Mouse (Mus musculus) thymus, postnatal 10 days (tissue): ENCODE results near the gene Mkln1.
A peak's percentile ranks its signal among the peaks of the same experiment; 100 is the strongest.

Source experiments
- DNase-seq, 2 experiments: peaks; one replicate each; pipeline ENCODE4 v3.0.0; 2021; ENCODE audit warnings: low spot score in 2 of 2

Mkln1 gene

GRCm38 (mm10) chr6:31397775-31398430 is 632 bp upstream of the Mkln1 start:
- DNase-seq = no peak

GRCm38 (mm10) chr6:31399206-31399549 is 643 bp downstream of the Mkln1 start:
- DNase-seq = no peak

GRCm38 (mm10) chr6:31399566-31399965 is 1.0 kb downstream of the Mkln1 start:
- DNase-seq = no peak

GRCm38 (mm10) chr6:31411017-31411416 is 12.5 kb downstream of the Mkln1 start:
- DNase-seq = no peak

- DNase-seq = peak in 1 of 2 experiments; percentile 28
These were observed 14.0 kb downstream of the Mkln1 start for GRCm38 (mm10) chr6:31412487-31412886.

- no peak for DNase-seq
These were observed 15.0 kb downstream of the Mkln1 start for GRCm38 (mm10) chr6:31413556-31413955.

GRCm38 (mm10) chr6:31414303-31414702 is 15.8 kb downstream of the Mkln1 start:
- no peak for DNase-seq

DNA sequence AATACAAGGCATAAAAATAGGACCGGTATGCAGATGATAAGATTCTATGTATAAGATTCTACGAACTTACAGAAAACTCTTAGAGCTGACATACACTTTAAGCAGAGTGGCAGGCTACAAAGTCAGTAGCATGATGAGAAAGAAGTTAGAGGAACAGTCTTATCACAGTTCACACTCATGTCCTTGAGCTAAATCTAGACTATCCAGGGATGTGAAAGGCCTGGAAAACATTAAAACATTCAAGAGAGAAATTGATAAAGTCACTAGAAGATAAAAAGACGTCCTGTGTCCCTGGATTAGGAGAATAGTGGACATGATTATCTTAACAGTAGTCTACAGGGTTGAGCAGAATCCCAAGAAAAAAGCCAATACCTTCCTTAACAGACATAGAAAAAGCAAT is 26.9 kb downstream of the Mkln1 start:
- no peak for DNase-seq

- no peak for DNase-seq
These were observed 38.7 kb downstream of the Mkln1 start for GRCm38 (mm10) chr6:31437264-31437663.

- DNase-seq = no peak
These were observed 46.7 kb downstream of the Mkln1 start for GRCm38 (mm10) chr6:31445258-31445657.

- DNase-seq = peak in 1 of 2 experiments; percentile 18
These were observed 55.2 kb downstream of the Mkln1 start for GRCm38 (mm10) chr6:31453735-31454134.

- no peak for DNase-seq
These were observed 56.8 kb downstream of the Mkln1 start for GRCm38 (mm10) chr6:31455376-31455775.

DNA sequence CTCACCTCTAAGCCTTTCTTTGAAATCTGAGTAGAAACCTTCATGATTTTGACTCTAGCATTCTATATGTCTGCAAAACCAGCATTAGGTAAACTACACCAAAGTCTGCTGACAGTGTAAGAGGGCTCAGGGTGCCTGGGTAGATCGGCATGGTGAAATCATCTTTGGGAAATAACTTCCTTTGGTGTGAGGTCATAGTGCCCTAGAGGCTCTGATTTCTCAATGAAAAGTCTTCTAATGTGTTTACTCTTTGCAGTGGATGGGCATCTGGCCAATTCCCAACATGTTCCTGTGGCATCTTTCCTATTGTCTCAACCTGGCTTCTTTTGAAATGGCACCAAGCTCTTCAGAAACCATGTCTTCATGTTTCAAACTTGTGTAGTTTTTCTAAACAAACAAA is 58.5 kb downstream of the Mkln1 start:
- no peak for DNase-seq

GRCm38 (mm10) chr6:31469431-31469830 is 70.9 kb downstream of the Mkln1 start:
- DNase-seq = no peak

GRCm38 (mm10) chr6:31478221-31478620 is 79.7 kb downstream of the Mkln1 start:
- DNase-seq = no peak

DNA sequence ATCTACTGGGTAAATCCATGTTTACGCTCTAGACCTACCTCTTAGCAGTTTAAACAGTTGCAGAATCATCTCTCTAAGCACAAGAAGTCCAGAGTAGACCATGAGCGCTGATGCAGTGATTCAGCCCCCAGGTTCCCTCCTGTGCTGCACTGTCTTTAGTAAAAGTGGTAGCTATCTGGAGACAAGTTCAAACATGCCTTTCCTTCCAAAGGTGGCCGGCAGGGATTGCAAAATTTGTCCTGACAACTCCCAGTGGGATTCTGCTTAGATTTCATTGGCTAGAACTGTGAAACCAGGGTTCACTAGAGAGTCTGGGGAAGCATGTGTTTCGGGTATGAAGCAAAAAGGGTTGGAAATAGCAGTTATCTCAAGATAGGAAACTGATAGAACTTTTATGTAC is 81.5 kb downstream of the Mkln1 start:
- DNase-seq = no peak

DNA sequence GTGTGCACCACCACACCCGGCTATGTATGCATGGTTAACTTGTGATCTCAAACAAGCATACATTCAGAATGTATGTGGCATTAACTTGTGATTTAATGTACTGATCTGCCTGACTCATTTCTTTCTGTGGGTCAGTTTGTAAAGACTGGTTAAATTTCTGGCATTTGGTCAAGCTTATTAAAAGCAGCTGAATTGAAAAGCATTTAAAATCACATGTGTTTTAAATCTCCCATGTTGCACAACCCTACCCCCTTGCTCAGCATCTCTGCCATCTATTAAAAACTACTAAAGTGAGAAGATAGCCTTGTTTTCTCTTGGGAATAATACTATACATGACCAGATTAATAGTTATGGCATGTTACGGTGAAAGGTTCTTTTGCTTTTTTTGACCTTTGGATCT is 88.1 kb downstream of the Mkln1 start:
- DNase-seq = no peak

DNA sequence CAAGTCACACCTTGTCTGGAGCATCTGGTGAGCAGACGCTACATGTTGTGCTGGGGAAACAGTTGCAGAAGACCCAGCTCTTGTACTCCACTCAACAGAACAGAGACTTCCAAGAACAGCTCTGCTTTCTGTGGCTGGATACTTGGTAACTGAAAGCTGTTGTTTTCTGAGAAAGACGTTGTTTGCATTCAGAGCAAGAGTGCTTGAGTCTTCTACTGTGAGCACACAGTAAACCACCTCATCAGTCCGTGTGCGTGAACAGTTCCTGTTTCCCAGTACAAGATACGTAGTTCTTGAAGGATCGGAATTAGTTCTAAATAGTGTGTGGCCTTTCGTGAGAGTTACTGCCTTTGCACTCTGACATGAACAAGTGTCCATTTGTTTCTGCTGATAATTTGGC is 91.4 kb downstream of the Mkln1 start:
- DNase-seq = no peak

- DNase-seq = no peak
These were observed 96.7 kb downstream of the Mkln1 start for GRCm38 (mm10) chr6:31495122-31495731.

- no peak for DNase-seq
These were observed 97.7 kb downstream of the Mkln1 start for GRCm38 (mm10) chr6:31496227-31496626.

DNA sequence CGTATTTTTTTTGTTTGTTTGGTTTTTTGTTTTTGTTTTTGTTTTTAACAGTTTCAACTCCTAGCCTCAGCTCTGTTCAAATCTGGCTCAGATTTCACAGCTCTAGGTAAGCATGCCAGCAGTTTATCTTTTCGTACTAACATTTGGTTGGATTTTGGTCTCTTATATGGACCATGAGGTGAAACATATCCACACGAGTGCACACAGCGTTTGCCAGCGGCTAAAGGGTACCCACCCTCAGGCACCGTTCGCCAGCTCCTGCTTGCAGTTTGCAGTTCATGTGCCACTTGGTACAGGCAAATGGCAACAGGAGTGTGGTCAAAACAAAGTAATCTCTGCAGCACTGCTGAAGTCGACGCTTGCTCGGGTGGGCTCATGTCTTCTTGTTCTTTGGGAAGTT is 101.3 kb downstream of the Mkln1 start:
- no peak for DNase-seq

GRCm38 (mm10) chr6:31500260-31500659 is 101.7 kb downstream of the Mkln1 start:
- DNase-seq = no peak

GRCm38 (mm10) chr6:31500691-31501090 is 102.2 kb downstream of the Mkln1 start:
- no peak for DNase-seq

GRCm38 (mm10) chr6:31502614-31503013 is 104.1 kb downstream of the Mkln1 start:
- no peak for DNase-seq
